Mouse (Mus musculus): ENCODE data around the gene Adarb2. TPM values are rescaled to one million over a fixed set of nuclear protein-coding genes. Genes with fewer than 3 reads are reported as not detected.

Gene Adarb2
- total RNA-seq, 1 experiment from 2014 or later: 0.10 TPM

GRCm38 (mm10) chr13:8784308-8785061, 581.8 kb downstream of the Adarb2 start:
- ATAC-seq (replicated peaks in 1 of 2; ENCODE audit: insufficient read depth in 1 of 2, low FRiP score in 2 of 2, low TSS enrichment in 1 of 2, low read depth in 1 of 2, poor library complexity in 2 of 2, severe bottlenecking in 2 of 2): no peak

- peak; percentile 90 to 95 for ATAC-seq (replicated peaks in 1 of 2; ENCODE audit: insufficient read depth in 1 of 2, low FRiP score in 2 of 2, low TSS enrichment in 1 of 2, low read depth in 1 of 2, poor library complexity in 2 of 2, severe bottlenecking in 2 of 2)
Measured at GRCm38 (mm10) chr13:8785185-8785584, 582.5 kb downstream of the Adarb2 start.

GRCm38 (mm10) chr13:8793217-8793616, 590.6 kb downstream of the Adarb2 start:
- no peak for ATAC-seq (replicated peaks in 1 of 2; ENCODE audit: insufficient read depth in 1 of 2, low FRiP score in 2 of 2, low TSS enrichment in 1 of 2, low read depth in 1 of 2, poor library complexity in 2 of 2, severe bottlenecking in 2 of 2)

- ATAC-seq (replicated peaks in 1 of 2; ENCODE audit: insufficient read depth in 1 of 2, low FRiP score in 2 of 2, low TSS enrichment in 1 of 2, low read depth in 1 of 2, poor library complexity in 2 of 2, severe bottlenecking in 2 of 2): no peak
Measured at GRCm38 (mm10) chr13:8800576-8800975, 597.9 kb downstream of the Adarb2 start.

DNA sequence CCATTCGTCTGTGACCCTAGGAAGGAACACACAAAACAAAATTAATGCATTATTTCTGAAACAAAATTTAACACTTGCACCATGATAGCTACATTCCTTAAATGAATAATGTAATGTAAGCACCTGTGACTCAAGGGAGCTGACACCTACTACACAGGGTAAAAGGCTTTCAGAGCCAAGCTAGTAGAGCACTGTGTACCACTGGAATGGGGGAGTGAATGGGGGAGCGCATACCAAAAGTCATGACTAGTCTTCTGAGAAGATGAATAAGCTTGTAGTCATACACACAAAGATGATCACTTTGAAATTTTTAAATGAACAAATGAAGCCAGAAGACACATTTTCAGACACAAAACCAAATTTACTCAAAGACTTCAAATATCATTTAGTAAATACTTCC, 603.3 kb downstream of the Adarb2 start:
- no peak for ATAC-seq (replicated peaks in 1 of 2; ENCODE audit: insufficient read depth in 1 of 2, low FRiP score in 2 of 2, low TSS enrichment in 1 of 2, low read depth in 1 of 2, poor library complexity in 2 of 2, severe bottlenecking in 2 of 2)
